Mouse (Mus musculus) liver, embryonic 14 days (tissue): ENCODE results near the gene Uba5. TPM values are rescaled to one million over a fixed set of nuclear protein-coding genes. Genes with fewer than 3 reads are reported as not detected.

Source experiments
- polyA plus RNA-seq: library from polyadenylated mRNA; depleted of rRNA; stranded (reverse); fragments of >200 nt; gene quantifications from 2 replicates; pipeline ENCODE4 v1.2.3, GENCODE M21; 2012; rRNA removed

Uba5 gene
- 15.1 and 16.4 TPM in 2 replicates for polyA plus RNA-seq

GRCm38 (mm10) chr9:104062430-104063243 lies at the start of gene Uba5:
Uba5 (minus strand) TSS chr9:104063134.

GRCm38 (mm10) chr9:104063244-104063961 lies 469 bp upstream of the Uba5 start, which contains the start of gene Acad11:
Acad11 (plus strand) TSS chr9:104063377.

GRCm38 (mm10) chr9:104040362-104040761 lies 22.6 kb downstream of the Uba5 start, which contains the start of gene Gm28305:
Gm28305 (plus strand) TSS chr9:104040662.

GRCm38 (mm10) chr9:104001921-104002859 lies 60.7 kb downstream of the Uba5 start, which contains the start of gene Nphp3:
Nphp3 (plus strand) TSS chr9:104002544.

Other genes starting within 250 kb of the Uba5 start
- 1.8 and 2.3 TPM in 2 replicates for gene Nphp3, start 60.6 kb downstream of the Uba5 start, polyA plus RNA-seq
- not detected in 2 replicates for gene Gm28305, start 22.5 kb downstream of the Uba5 start, polyA plus RNA-seq
- 12.6 and 14.8 TPM in 2 replicates for gene Acad11, start 243 bp upstream of the Uba5 start, polyA plus RNA-seq
- gene Ackr4, start 63.8 kb upstream of the Uba5 start, polyA plus RNA-seq = 0.12 and 0.24 TPM in 2 replicates
- 11.1 and 16.3 TPM in 2 replicates for gene Dnajc13, start 199.8 kb upstream of the Uba5 start, polyA plus RNA-seq